Mouse (Mus musculus): ENCODE results near the gene Slc6a20a. TPM values are rescaled to one million over a fixed set of nuclear protein-coding genes. Genes with fewer than 3 reads are reported as not detected.
"Not testable (repeated sequence)": the region's sequence is repeated elsewhere in the genome, so short reads cannot be mapped to it uniquely, and the experiment has no call there.

Slc6a20a gene
- polyA plus RNA-seq, 1 experiment from 2014 or later: 13.1 TPM

GRCm38 (mm10) chr9:123688227-123688626, 9.5 kb upstream of the Slc6a20a start:
- Histone ChIP-seq H3K4me2 (ENCODE audit: low read length) (no peak overlapping the region), H3K27ac (replicated peaks; ENCODE audit: low read depth, low read length) (no peak overlapping the region), H3K4me3 (replicated peaks; ENCODE audit: low read depth, low read length) (no peak overlapping the region), H3K36me3 (ENCODE audit: control insufficient read depth, insufficient read depth, low read length) (peaks cover 11% of the 10 kb centered on the region; the same call in 1 of the 2 replicates), H3K9ac (replicated peaks; ENCODE audit: low read length) (no peak overlapping the region), H3K4me1 (ENCODE audit: control insufficient read depth, insufficient read depth, low read length) (no peaks in the 10 kb centered on the region), H3K27me3 (ENCODE audit: control insufficient read depth, insufficient read depth, low read length) (no peaks in the 10 kb centered on the region), H3K9me3 (ENCODE audit: control insufficient read depth, low read length) (no peaks in the 10 kb centered on the region)
- ATAC-seq (ENCODE audit: low FRiP score, low TSS enrichment) (no peak), DNase-seq (no peak)
- 86% methylated on average over 1 of the region's 1 CpGs for WGBS

GRCm38 (mm10) chr9:123686206-123686605, 7.5 kb upstream of the Slc6a20a start:
- Histone ChIP-seq H3K4me3 (replicated peaks; ENCODE audit: low read depth, low read length) (no peak overlapping the region), H3K9ac (replicated peaks; ENCODE audit: low read length) (no peak overlapping the region), H3K27ac (replicated peaks; ENCODE audit: low read depth, low read length) (no peak overlapping the region), H3K9me3 (ENCODE audit: control insufficient read depth, low read length) (no peaks in the 10 kb centered on the region), H3K36me3 (ENCODE audit: control insufficient read depth, insufficient read depth, low read length) (no peaks in the 10 kb centered on the region), H3K4me2 (ENCODE audit: low read length) (no peak overlapping the region), H3K4me1 (ENCODE audit: control insufficient read depth, insufficient read depth, low read length) (no peaks in the 10 kb centered on the region), H3K27me3 (ENCODE audit: control insufficient read depth, insufficient read depth, low read length) (no peaks in the 10 kb centered on the region)
- ATAC-seq (ENCODE audit: low FRiP score, low TSS enrichment) (no peak), DNase-seq (peak; percentile 13)
- WGBS: 72% methylated on average over 5 of the region's 5 CpGs

DNA sequence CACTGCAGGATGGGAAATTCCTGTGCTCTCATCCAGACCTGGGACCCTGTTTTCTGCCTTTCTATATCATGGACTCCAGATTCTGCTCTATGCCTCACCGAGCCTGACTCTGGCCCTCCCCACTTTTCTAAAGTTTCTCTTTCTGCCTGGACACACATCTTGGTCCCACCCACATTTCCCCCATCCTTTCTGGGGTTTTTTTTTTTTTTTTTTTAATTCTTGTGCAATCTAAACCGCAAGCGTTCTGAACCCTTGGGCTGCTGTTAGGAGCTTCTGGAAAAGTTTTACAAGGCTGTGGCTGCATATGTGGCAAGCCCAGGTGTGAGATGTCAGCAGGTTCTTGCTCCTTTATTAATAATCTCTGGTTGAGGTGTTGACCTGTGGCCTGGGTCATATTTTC, 5.0 kb upstream of the Slc6a20a start:
- no peak overlapping the region for H3K4me2 ChIP-seq (ENCODE audit: low read length)
- DNase-seq (no peak), ATAC-seq (ENCODE audit: low FRiP score, low TSS enrichment) (no peak)
- 0 out of 2 replicates have a peak, but pooled peaks cover 1% of the 10 kb centered on the region for H3K4me1 ChIP-seq (ENCODE audit: control insufficient read depth, insufficient read depth, low read length)
- H3K36me3 ChIP-seq (ENCODE audit: control insufficient read depth, insufficient read depth, low read length): no peaks in the 10 kb centered on the region
- no peaks in the 10 kb centered on the region for H3K9me3 ChIP-seq (ENCODE audit: control insufficient read depth, low read length)
- H3K4me3 ChIP-seq (replicated peaks; ENCODE audit: low read depth, low read length): no peak overlapping the region
- H3K27me3 ChIP-seq (ENCODE audit: control insufficient read depth, insufficient read depth, low read length): peaks cover 11% of the 10 kb centered on the region
- WGBS: 66% methylated on average over 3 of the region's 3 CpGs
- H3K9ac ChIP-seq (replicated peaks; ENCODE audit: low read length): no peak overlapping the region
- H3K27ac ChIP-seq (replicated peaks; ENCODE audit: low read depth, low read length): no peak overlapping the region

- ATAC-seq (ENCODE audit: low FRiP score, low TSS enrichment) (no peak), DNase-seq (no peak)
- Histone ChIP-seq H3K9me3 (ENCODE audit: control insufficient read depth, low read length) (no peaks in the 10 kb centered on the region), H3K4me3 (replicated peaks; ENCODE audit: low read depth, low read length) (peak overlapping the region; percentile 41; the same call in 1 of the 2 replicates), H3K4me2 (ENCODE audit: low read length) (peak overlapping the region; percentile 71), H3K27me3 (ENCODE audit: control insufficient read depth, insufficient read depth, low read length) (peaks cover 32% of the 10 kb centered on the region), H3K36me3 (ENCODE audit: control insufficient read depth, insufficient read depth, low read length) (no peaks in the 10 kb centered on the region), H3K9ac (replicated peaks; ENCODE audit: low read length) (no peak overlapping the region), H3K27ac (replicated peaks; ENCODE audit: low read depth, low read length) (no peak overlapping the region), H3K4me1 (ENCODE audit: control insufficient read depth, insufficient read depth, low read length) (peaks cover 9% of the 10 kb centered on the region; the same call in 1 of the 2 replicates)
- 37% methylated on average over 2 of the region's 2 CpGs for WGBS
Measured at GRCm38 (mm10) chr9:123679198-123679597, 513 bp upstream of the Slc6a20a start.

GRCm38 (mm10) chr9:123665645-123666044, 13.0 kb downstream of the Slc6a20a start:
- Histone ChIP-seq H3K27me3 (ENCODE audit: control insufficient read depth, insufficient read depth, low read length) (no peaks in the 10 kb centered on the region), H3K36me3 (ENCODE audit: control insufficient read depth, insufficient read depth, low read length) (no peaks in the 10 kb centered on the region), H3K9me3 (ENCODE audit: control insufficient read depth, low read length) (no peaks in the 10 kb centered on the region), H3K4me2 (ENCODE audit: low read length) (no peak overlapping the region), H3K9ac (replicated peaks; ENCODE audit: low read length) (no peak overlapping the region), H3K27ac (replicated peaks; ENCODE audit: low read depth, low read length) (no peak overlapping the region), H3K4me3 (replicated peaks; ENCODE audit: low read depth, low read length) (no peak overlapping the region), H3K4me1 (ENCODE audit: control insufficient read depth, insufficient read depth, low read length) (no peaks in the 10 kb centered on the region)
- peak; percentile 58 for DNase-seq
- no peak for ATAC-seq (ENCODE audit: low FRiP score, low TSS enrichment)
- 61% methylated on average over 5 of the region's 5 CpGs for WGBS

DNA sequence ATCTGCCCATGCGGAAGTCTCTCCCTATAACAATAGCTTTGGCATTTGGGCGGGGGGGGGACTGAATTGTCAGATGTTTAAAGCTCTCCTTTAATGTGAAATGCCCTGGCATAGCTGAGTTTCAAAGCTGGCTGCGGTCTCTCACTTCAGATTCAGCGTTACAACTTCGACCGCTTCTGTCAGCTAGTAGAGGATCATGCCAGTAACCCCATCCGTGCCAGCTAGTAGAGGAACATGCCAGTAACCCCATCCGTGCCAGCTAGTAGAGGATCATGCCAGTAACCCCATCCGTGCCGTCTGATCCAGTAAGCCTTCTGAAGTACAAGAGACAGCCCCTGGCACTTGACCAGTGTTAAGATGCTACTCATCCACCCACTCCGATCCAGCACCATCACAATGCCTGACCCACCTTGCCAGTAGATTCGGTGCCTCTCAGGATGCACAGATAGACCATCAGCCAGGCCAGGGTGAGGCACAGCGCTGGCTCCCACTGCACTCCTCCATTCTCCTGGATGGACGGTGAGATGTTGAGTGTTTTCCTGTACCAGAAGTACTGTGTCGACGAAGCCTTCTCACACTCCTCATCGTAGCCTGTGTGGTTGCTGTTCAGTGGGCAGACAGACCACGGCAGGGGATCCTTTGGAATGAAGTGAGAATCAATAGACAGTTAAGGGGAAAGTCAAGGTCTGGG, 18.6 kb downstream of the Slc6a20a start:
- not testable (repeated sequence) for H3K9ac ChIP-seq (replicated peaks; ENCODE audit: low read length); DNase-seq; H3K36me3 ChIP-seq (ENCODE audit: control insufficient read depth, insufficient read depth, low read length); H3K9me3 ChIP-seq (ENCODE audit: control insufficient read depth, low read length); ATAC-seq (ENCODE audit: low FRiP score, low TSS enrichment); H3K4me2 ChIP-seq (ENCODE audit: low read length); H3K4me1 ChIP-seq (ENCODE audit: control insufficient read depth, insufficient read depth, low read length); H3K4me3 ChIP-seq (replicated peaks; ENCODE audit: low read depth, low read length); H3K27me3 ChIP-seq (ENCODE audit: control insufficient read depth, insufficient read depth, low read length); H3K27ac ChIP-seq (replicated peaks; ENCODE audit: low read depth, low read length)
- WGBS: 86% methylated on average over 16 of the region's 18 CpGs

DNA sequence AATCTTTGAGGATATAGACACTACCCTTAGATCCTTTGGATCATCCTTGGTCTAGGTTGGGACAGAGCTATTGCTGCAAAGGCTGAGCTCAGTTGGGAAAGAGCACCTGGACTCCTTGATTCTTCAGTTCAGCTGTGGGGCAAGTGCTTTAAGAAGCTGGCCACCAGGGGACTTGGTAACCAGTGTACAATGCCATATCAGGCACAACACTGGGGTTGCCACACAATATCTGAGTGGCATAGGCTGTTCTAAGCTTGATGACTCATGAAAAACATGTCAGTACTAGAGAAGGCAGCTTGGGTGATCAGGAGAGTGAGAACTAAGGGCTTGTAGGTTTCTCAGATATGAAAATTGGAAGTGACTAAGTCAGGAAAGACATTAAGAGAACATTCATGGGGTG, 19.7 kb downstream of the Slc6a20a start:
- Histone ChIP-seq H3K4me3 (replicated peaks; ENCODE audit: low read depth, low read length) (no peak overlapping the region), H3K27ac (replicated peaks; ENCODE audit: low read depth, low read length) (no peak overlapping the region), H3K36me3 (ENCODE audit: control insufficient read depth, insufficient read depth, low read length) (no peaks in the 10 kb centered on the region), H3K4me1 (ENCODE audit: control insufficient read depth, insufficient read depth, low read length) (no peaks in the 10 kb centered on the region), H3K4me2 (ENCODE audit: low read length) (no peak overlapping the region), H3K27me3 (ENCODE audit: control insufficient read depth, insufficient read depth, low read length) (no peaks in the 10 kb centered on the region), H3K9ac (replicated peaks; ENCODE audit: low read length) (no peak overlapping the region), H3K9me3 (ENCODE audit: control insufficient read depth, low read length) (no peaks in the 10 kb centered on the region)
- DNase-seq: no peak
- ATAC-seq (ENCODE audit: low FRiP score, low TSS enrichment): no peak

DNA sequence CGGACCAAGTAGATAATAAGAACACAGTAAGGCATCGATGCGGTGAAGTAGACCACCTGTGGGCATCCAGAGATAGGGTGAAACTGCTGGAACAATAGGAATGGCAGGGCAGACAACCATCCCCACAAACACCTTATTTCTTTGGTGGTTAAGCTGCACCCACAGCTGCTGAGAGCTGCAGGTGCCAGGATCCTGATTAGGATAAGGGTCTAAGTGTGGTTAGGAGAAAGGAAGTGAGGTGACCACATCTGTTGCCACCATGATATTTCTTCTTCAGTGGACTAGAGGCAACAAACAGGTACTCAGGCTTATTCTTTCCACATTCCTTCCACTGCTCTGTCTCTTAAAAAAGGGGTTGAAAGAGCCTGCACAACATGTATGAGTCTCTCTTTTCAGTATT, 21.2 kb downstream of the Slc6a20a start:
- 79% methylated on average over 3 of the region's 3 CpGs for WGBS
- H3K9me3 ChIP-seq (ENCODE audit: control insufficient read depth, low read length): no peaks in the 10 kb centered on the region
- no peak overlapping the region for H3K27ac ChIP-seq (replicated peaks; ENCODE audit: low read depth, low read length)
- H3K4me2 ChIP-seq (ENCODE audit: low read length): no peak overlapping the region
- H3K4me1 ChIP-seq (ENCODE audit: control insufficient read depth, insufficient read depth, low read length): no peaks in the 10 kb centered on the region
- no peak overlapping the region for H3K4me3 ChIP-seq (replicated peaks; ENCODE audit: low read depth, low read length)
- no peaks in the 10 kb centered on the region for H3K27me3 ChIP-seq (ENCODE audit: control insufficient read depth, insufficient read depth, low read length)
- ATAC-seq (ENCODE audit: low FRiP score, low TSS enrichment): no peak
- H3K36me3 ChIP-seq (ENCODE audit: control insufficient read depth, insufficient read depth, low read length): no peaks in the 10 kb centered on the region
- no peak for DNase-seq
- H3K9ac ChIP-seq (replicated peaks; ENCODE audit: low read length): no peak overlapping the region

DNA sequence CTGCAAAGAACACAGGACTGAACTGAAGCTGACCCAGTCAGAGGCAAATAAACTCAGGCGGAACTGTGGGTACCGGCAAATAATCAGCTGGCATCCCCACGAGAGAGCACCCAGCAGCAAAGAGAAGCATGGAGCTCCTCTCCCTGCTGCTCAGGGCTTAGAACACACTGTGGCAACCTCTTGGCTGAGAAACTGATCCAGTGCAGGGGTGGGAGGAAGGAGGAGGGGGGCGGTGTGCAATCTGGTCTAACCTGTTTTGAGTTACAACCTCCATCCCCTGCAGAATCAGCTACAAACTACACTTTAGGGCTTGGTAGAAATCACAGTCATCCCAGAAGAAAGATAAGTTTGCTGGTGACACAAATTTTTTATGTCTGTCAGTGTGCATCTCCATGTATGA, 27.3 kb downstream of the Slc6a20a start:
- no peaks in the 10 kb centered on the region for H3K9me3 ChIP-seq (ENCODE audit: control insufficient read depth, low read length)
- H3K27me3 ChIP-seq (ENCODE audit: control insufficient read depth, insufficient read depth, low read length): no peaks in the 10 kb centered on the region
- no peak overlapping the region for H3K27ac ChIP-seq (replicated peaks; ENCODE audit: low read depth, low read length)
- H3K4me3 ChIP-seq (replicated peaks; ENCODE audit: low read depth, low read length): no peak overlapping the region
- no peaks in the 10 kb centered on the region for H3K4me1 ChIP-seq (ENCODE audit: control insufficient read depth, insufficient read depth, low read length)
- no peaks in the 10 kb centered on the region for H3K36me3 ChIP-seq (ENCODE audit: control insufficient read depth, insufficient read depth, low read length)
- no peak overlapping the region for H3K4me2 ChIP-seq (ENCODE audit: low read length)
- WGBS: 43% methylated on average over 4 of the region's 4 CpGs
- no peak for ATAC-seq (ENCODE audit: low FRiP score, low TSS enrichment)
- H3K9ac ChIP-seq (replicated peaks; ENCODE audit: low read length): no peak overlapping the region
- no peak for DNase-seq

Data from midbrain, embryonic 14.5 days (tissue).